Mouse (Mus musculus): ENCODE data around the gene 9330161L09Rik. TPM values are rescaled to one million over a fixed set of nuclear protein-coding genes. Genes with fewer than 3 reads are reported as not detected.
"Not testable (repeated sequence)": the region's sequence is repeated elsewhere in the genome, so short reads cannot be mapped to it uniquely, and the experiment has no call there.

Gene 9330161L09Rik
- total RNA-seq (2014; fragmentation: Nextera tagmentation) (2.7 and 3.8 TPM in 2 replicates), total RNA-seq (2017) (0.94 and 2.7 TPM in 2 replicates)

DNA sequence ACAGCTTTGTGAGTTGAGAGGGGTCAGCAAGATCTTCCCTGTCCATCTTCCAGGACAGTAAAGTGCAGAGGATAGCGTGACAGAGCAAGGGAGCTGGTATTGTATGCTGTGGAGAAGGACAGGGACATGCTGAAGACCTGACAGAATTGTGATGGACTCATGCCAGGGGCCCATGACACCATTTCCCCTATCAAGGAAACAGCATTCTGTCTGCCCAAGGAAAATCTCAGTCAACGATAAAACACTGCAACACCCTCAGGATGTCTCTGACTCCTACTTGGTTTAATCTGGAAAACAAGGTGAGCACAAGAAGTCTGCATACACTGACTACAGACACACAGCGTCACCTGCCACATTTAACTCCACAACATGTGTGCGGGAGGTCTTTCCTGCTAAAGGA is at the start of gene 9330161L09Rik:
Gene 9330161L09Rik (minus strand): TSS at position 101 of the 400 bp plus-strand sequence.
- no peak for ATAC-seq (replicated peaks; ENCODE audit: low FRiP score, low TSS enrichment, poor library complexity, severe bottlenecking)

DNA sequence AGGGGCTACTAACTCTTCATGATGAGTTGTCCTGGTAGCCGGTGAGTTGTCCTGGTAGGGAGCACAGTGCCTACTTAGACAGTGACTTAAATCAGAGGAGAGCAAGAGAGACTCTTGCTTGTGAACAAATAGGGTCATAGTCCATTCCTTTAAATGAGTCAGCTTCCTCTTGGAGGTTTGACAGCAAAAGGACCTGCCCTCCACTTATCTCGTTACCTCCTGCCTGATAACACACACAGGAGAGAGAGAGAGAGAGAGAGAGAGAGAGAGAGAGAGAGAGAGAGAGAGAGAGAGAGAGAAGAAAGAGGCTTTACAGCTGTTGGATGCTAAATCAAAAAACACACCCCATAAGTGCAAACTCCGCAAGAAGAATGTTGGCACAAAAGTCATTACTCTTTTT is 49.5 kb upstream of the 9330161L09Rik start, which contains the start of gene Ifi27l2b:
Gene Ifi27l2b (minus strand): TSS at position 84 of the 400 bp plus-strand sequence.
- ATAC-seq (replicated peaks; ENCODE audit: low FRiP score, low TSS enrichment, poor library complexity, severe bottlenecking), result no peak

DNA sequence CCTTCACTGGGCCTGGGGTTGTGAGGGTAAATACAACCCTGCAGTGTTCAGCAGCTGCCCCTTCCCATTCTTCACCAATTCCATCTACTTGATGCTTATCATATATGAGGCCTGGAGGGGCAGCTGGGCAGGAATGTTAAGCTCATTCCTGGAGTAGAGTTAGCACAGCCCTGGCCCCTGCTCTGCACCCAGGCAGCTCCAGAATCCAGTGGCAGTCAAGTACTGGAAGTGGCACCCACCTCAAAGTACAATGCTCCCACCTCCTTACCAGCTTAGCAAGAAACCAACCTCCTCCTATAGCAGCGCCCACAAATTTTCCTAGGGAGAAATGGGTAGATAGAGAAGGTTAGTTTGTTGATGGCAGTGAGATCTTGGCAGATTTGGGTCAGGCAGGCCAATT is 49.1 kb upstream of the 9330161L09Rik start:
- ATAC-seq (replicated peaks; ENCODE audit: low FRiP score, low TSS enrichment, poor library complexity, severe bottlenecking), result not testable (repeated sequence)

DNA sequence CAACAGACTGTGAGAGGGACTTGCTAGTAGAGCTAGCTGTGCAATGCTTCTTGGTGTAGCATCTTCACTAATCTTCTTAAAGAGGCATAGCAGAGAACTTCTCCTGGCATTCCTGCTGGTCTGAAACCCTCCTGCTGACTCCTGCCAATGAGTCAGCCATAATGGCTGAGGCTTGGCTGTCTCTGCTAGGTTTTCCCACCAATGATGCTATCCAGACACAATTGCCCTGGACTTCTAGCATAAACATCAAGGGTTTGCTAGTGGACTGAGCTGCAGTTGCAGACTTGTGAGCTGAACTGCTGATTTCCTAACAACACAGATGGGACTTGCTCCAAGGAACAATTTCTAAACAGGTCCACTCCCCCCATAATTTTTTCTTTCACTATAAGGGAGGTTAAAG is 45.7 kb upstream of the 9330161L09Rik start:
- no peak for ATAC-seq (replicated peaks; ENCODE audit: low FRiP score, low TSS enrichment, poor library complexity, severe bottlenecking)

DNA sequence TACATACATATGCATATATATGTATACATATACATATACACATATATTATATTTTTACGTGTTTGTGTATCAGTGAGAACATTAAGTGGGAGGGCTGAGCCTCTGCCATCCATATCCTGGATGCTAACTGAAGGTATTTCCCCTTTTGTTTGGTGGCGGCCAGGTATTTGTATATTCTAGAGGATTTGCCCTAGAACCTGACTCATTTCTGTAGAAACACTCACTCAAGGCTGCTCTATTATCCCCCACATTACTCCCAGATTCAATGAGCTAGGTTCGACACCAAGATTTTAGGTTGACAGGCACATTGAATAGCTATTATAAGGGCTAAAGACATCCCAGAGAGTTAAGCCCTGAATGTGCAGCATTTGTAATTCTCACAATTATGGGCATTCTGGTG is 37.4 kb upstream of the 9330161L09Rik start:
- ATAC-seq (replicated peaks; ENCODE audit: low FRiP score, low TSS enrichment, poor library complexity, severe bottlenecking), result no peak

DNA sequence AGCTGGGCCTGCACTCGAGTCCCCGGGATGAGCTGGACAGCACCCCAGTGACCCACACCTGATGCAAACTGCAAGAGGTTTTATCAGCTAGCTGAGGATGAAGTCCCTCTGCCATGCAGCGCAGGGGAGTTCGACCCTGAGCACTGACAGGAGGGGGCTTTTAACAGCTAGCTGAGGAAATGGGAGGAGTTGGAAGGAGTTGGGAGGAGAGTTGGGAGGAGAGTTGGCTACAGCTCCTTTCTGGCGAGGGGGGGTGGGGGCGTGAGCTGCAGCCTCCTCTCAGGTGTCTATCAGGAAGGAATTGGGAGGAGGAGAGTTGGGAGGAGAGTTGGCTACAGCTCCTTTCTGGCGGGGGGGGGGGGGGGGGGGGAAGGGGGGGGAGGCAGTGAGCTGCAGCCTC is 36.6 kb upstream of the 9330161L09Rik start:
- not testable (repeated sequence) for ATAC-seq (replicated peaks; ENCODE audit: low FRiP score, low TSS enrichment, poor library complexity, severe bottlenecking)

DNA sequence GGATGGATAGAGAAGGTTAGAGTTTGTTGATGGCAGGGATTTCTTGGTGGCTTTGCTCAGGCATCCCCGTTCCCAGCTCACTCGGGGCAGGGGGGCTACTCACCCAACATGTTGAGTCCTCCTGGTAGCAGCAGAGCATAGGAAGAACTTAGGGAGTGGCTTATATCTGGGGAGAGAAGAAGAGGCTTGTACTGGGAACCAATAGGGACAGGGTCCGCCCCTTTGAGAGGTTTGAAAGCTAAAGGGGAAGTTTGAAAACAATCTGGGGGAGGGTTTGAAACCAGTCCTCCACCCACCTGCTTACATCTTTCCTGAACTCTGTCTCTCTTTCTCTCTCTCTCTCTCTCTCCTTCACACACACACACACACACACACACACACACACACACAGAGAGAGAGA is 35.9 kb upstream of the 9330161L09Rik start, which contains the start of gene Ifi27l2a:
Gene Ifi27l2a (minus strand): TSS at position 157 of the 400 bp plus-strand sequence.
- ATAC-seq (replicated peaks; ENCODE audit: low FRiP score, low TSS enrichment, poor library complexity, severe bottlenecking), result peak; percentile 42; the same call in 1 of the 2 replicates

DNA sequence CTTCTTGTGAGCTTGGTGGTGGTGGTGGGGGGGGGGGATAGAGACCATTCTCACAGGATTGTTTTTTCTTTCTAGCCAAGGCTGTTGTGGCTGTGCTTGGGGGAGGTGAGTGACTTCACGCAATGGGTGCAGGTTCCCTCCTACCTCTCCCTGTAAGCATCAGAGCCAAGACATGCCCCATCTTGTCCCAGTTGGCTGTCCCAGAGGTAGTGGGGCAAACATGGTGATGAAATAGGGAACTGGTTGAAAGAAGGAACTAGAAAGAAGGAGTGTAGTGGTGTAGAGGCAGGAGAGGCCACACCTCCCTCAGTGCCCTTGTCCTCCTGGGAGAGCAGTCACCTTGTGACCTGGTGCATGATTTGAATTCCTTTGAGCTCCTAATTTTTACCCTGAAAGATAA is 30.0 kb upstream of the 9330161L09Rik start:
- ATAC-seq (replicated peaks; ENCODE audit: low FRiP score, low TSS enrichment, poor library complexity, severe bottlenecking), result no peak

DNA sequence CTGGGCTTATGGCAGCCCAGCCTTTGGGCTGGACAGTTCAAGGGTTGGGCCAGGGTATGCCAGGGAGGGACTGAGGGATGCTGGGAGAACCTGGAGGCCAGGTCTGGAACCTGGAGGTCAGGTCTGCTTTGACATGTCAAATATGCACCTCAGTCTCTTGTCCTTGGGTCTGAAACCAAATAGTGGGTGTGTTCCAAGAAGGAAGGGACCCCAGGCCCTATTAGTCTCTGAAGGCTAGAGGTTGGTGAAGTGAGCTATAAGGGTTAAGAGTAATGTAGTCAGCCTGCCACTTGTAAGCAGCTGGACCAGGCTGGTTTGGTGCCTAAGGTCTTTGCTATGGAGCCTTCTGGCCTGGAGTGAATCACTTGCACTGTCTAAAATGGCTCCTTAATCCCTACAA is 27.2 kb upstream of the 9330161L09Rik start:
- no peak for ATAC-seq (replicated peaks; ENCODE audit: low FRiP score, low TSS enrichment, poor library complexity, severe bottlenecking)

DNA sequence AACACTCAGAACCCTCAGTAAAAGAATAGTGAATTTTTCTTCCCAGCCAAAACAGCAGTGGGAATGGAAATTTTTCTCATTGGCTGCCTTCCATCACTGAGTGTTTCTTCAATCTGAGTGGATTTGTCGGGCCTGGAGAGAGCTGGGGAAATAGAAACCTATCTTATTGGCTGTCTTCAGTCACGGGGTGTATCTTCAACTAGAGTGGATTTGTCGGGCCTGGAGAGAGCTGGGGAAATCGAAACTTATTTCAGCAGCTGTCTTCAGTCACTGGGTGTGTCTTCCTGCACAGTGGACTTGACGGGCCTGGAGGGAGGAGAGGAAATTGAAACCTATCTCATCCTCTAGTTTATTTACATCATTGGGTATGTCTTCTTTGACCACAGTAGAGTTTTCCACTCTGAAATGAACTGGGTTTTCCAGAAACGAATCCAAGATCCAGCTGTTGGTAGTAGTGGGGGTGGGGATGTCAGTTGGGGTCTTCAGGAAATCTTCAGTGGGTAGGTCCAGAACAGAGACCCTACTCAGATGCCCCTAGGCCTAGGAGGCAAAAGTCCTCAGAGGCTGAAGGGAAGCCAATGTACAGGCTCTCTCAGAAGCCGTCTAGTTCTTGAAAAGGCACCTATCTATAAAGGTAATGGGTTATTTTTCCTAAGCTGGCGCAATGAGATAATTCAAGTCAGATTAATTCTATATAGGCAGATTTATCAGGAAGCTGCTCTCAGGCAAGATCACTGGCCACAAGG is 26.5 kb upstream of the 9330161L09Rik start, which contains the start of gene Ifi27:
Gene Ifi27 (plus strand): TSS at position 226 of the 746 bp plus-strand sequence.
- peak; percentile 97 for ATAC-seq (replicated peaks; ENCODE audit: low FRiP score, low TSS enrichment, poor library complexity, severe bottlenecking)

DNA sequence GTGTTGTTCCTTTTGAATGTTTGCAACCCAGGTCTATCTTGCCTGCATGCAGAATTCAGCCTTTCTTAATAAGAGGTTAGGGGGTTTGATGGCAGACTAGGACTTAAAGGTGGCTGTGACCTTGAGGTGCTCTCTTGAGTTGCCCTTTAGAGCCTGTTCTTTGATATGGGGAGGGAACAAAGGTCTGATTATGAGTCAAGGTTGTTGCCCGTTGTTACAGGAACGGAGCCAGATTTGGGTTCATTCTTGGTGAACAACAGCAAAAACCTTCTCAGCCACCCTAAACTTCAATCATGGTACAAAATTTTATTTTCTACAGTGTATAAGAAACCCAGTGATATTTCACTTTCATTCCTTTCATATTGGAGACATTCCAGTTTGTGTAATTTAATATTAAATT is 25.8 kb upstream of the 9330161L09Rik start:
- ATAC-seq (replicated peaks; ENCODE audit: low FRiP score, low TSS enrichment, poor library complexity, severe bottlenecking), result no peak

DNA sequence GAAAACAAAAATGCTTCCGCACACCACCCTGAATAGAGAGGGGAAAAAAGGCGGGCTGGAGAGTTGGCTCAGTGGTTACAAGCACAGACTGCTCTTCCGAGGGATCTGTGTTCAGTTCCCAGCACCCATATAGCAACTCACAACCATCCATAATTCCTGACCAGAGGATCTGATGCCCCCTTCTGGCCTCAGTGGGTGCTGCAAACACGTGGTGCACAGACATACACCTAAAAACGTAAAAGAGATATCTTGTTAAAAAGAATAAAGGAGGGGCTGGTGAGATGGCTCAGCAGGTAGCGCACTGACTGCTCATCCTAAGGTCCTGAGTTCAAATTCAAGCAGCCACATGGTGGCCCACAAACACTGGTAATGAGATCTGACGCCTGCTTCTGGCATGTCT is 19.1 kb upstream of the 9330161L09Rik start:
- no peak for ATAC-seq (replicated peaks; ENCODE audit: low FRiP score, low TSS enrichment, poor library complexity, severe bottlenecking)

DNA sequence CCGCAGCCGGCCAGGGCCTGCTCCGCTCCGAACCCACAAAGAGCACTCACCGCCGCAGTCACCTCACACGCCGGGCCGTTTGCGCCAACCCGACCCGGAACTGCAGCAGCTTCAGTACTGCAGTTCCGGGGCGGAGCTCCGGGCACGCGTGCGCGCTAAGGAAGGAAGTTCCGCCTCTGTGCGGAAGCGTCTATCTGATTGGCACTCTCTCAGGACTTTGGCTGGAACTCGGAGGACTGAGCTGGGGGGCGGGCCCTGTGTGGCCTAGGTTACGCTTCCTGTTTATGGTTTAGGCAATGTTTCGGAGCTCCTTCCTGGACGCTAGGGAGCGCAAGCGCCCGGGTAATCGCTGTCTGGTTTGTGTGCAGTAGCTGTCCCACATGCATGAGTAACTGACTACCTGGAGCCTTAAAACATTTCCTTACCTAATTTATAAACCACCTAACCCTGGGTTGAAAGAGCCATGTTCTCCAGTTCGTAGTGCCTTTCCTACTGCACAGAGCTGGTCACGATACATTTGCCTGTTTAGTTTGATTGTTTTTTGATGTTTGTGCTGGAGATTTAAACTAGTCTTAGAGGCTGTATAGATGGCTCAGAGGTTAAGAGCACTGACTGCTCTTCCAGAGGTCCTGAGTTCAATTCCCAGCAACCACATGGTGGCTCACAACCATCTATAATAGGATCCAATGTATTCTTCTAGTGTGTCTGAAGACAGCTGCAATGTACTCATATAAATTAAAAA is 18.3 kb upstream of the 9330161L09Rik start, which contains the start of gene Ddx24:
Gene Ddx24 (minus strand): TSS at position 102 of the 742 bp plus-strand sequence.
- peak; percentile 96 for ATAC-seq (replicated peaks; ENCODE audit: low FRiP score, low TSS enrichment, poor library complexity, severe bottlenecking)

DNA sequence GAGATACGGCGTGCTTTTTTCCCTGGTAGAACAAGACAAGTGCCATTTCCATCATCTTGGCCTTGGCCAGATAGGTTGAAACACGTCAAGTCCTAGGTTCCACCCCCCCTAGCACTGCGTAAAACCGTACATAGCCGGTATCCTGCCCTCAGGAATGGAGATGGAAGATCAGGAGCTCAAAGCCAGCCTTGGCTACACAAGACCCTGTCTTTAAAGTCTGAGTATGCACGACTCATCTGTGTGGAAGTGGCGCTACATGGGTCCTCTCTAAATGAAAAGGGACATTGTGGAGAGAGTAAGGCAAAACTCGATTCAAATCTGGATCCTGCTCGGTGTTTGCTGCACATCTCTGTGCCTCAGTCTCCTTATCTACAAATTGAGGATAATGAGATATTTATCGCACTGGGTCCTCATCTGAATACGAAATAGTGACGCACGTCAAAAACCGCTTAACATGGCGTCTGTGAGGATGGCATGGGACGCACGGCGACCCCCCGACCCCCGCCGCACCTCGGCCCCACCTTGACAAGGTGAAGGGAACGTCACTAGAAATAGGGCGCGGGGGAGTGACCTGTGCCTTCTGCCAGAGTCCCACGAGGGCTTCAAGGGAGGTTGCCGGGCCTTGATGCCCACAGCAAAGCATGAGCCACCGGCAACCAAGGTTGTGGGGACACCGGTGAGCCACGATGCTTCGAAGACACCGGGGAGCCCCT is 17.6 kb upstream of the 9330161L09Rik start:
- ATAC-seq (replicated peaks; ENCODE audit: low FRiP score, low TSS enrichment, poor library complexity, severe bottlenecking), result peak; percentile 4

DNA sequence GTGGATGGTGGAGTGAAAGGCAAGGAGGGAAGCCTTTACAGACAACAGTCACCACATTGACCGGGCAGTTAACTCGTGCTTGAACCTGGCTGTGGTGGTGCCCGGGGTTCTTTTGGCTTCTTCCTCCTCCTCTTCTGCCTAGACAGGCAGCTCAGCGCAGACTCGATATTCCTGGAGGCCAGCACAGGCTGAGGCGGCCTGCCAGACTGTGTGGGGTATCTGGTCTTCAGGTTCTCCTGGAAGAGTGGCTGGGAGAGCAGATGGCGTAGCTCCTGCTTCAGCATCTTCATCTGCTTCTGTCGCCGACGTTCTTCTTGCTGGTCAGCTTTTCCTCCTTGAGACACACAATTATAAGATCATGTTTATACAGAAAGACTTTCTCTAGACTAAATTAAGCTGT is 524 bp upstream of the 9330161L09Rik start:
- ATAC-seq (replicated peaks; ENCODE audit: low FRiP score, low TSS enrichment, poor library complexity, severe bottlenecking), result no peak

DNA sequence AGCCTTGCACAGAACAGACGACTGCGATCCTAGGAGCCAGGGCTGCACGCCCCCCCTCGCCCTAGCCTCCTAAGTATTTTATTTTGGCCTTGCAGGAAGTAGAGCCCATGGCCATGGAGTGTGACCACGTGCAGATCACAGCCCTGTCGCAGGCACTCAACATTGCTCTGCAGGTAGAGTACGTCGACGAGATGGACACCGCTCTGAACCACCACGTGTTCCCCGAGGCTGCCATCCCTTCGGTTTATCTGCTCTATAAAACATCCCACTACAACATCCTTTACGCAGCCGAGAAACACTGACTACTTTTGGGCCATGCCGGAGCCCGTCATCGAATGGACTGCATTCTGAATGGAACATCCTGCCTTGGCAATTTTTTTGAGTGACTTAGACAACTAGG is 3.5 kb downstream of the 9330161L09Rik start:
- no peak for ATAC-seq (replicated peaks; ENCODE audit: low FRiP score, low TSS enrichment, poor library complexity, severe bottlenecking)

DNA sequence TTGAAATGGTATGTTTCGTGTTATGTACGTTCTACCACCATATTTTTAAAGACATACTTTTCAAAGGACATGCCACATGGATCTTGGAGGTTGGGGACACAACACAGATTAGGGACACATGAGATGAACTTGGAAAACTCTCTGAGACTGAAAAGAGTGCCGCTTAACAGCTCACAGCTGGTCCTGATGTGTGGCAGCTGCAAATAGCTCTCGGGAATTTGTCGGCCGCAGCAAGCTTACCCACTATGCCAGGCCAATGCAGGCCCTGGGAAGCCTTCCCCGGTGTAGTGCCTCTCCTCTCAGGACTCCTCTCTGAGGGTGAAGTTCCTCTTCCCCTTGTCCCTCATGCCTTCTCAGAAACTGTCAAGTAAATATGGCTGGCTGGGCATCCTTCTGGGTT is 10.9 kb downstream of the 9330161L09Rik start:
- ATAC-seq (replicated peaks; ENCODE audit: low FRiP score, low TSS enrichment, poor library complexity, severe bottlenecking), result no peak

DNA sequence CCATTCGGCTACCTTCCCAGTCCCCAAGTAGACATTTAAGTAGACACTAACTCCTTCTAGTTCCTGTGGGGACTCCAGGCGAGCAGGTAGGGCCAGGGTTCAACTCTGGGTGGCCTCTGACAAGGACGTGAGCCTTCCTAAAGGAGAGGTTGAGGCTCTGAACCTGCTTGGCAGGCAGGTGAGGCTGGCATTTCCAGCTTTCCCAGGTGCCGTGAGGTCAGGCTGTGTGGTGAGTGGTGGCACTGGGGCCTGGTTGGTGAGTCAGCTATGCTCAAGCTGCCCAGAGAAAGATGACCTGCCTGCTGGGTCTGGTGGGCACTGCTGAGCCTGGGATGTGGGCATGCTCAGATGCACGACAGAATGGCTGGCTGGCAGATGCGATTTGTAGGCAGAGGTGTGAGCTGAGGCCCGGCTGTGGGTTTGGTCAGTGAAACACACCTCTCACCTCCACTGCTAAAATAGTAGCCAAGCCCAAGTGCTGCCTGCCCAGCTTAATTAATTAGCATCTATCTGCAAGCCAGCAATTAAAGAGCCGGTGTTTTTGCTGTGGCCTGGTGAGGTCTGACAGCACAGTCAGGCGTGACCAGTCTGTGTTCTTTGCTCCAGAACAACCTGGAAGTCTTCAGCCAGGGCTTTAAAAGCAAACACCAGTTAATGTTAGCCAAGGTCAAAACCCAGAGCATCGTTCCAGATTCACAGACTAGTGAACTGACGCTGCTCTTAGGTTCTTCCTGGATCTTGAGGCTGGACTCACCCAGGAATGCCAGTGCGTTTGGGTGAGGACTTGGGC is 11.9 kb downstream of the 9330161L09Rik start:
- ATAC-seq (replicated peaks; ENCODE audit: low FRiP score, low TSS enrichment, poor library complexity, severe bottlenecking), result no peak

DNA sequence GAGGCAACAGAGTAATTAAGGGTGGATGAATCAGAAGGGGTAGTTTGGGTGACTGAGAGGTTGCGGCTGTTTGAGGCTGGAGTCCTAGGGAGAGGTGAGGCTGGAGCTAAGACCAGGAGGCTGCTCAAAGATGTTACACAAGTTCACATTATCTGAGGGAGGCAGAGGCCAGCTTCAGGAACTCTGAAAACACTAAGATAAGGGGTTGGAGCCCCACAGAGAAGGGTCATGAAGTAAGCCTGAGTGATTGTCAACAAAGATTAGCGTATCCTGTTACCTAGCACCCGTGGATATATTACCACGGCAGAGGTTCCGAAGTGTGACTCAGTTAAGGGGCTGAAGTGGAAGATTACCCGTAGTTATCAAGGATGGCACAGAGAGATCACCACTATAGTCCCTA is 14.1 kb downstream of the 9330161L09Rik start:
- ATAC-seq (replicated peaks; ENCODE audit: low FRiP score, low TSS enrichment, poor library complexity, severe bottlenecking), result peak; percentile 87

Data from megakaryocyte-erythroid progenitor cell, adult 5-6 weeks (primary cell).